Mouse (Mus musculus): ENCODE data around the gene Cd6. TPM values are rescaled to one million over a fixed set of nuclear protein-coding genes. Genes with fewer than 3 reads are reported as not detected.

Cd6 gene
- polyA plus RNA-seq, 1 experiment from 2014 or later, result 0.04 TPM

GRCm38 (mm10) chr19:10824061-10824460 lies 5.8 kb downstream of the Cd6 start:
- Histone ChIP-seq H3K9me3 (replicated peaks; ENCODE audit: control insufficient read depth, low read length) (no peaks in the 10 kb centered on the region), H3K27ac (ENCODE audit: low read length) (no peak overlapping the region), H3K4me1 (ENCODE audit: control insufficient read depth, low read depth, low read length) (no peaks in the 10 kb centered on the region), H3K4me2 (ENCODE audit: low read depth, low read length) (no peak overlapping the region), H3K4me3 (ENCODE audit: low read depth, low read length) (no peak overlapping the region), H3K36me3 (ENCODE audit: control insufficient read depth, insufficient read depth) (no peaks in the 10 kb centered on the region), H3K27me3 (ENCODE audit: control insufficient read depth, insufficient read depth, low read depth, low read length) (no peaks in the 10 kb centered on the region), H3K9ac (ENCODE audit: low read depth, low read length) (no peak overlapping the region)
- 54% methylated on average over 7 of the region's 7 CpGs for WGBS (ENCODE audit: insufficient replicate concordance)
- peak; percentile 68 for ATAC-seq (ENCODE audit: low read depth)

GRCm38 (mm10) chr19:10822534-10822933 lies 7.3 kb downstream of the Cd6 start:
- H3K9me3 ChIP-seq (replicated peaks; ENCODE audit: control insufficient read depth, low read length), result no peaks in the 10 kb centered on the region
- H3K4me3 ChIP-seq (ENCODE audit: low read depth, low read length), result no peak overlapping the region
- no peak overlapping the region for H3K27ac ChIP-seq (ENCODE audit: low read length)
- H3K4me1 ChIP-seq (ENCODE audit: control insufficient read depth, low read depth, low read length), result no peaks in the 10 kb centered on the region
- H3K36me3 ChIP-seq (ENCODE audit: control insufficient read depth, insufficient read depth), result no peaks in the 10 kb centered on the region
- 73% methylated on average over 4 of the region's 4 CpGs for WGBS (ENCODE audit: insufficient replicate concordance)
- no peaks in the 10 kb centered on the region for H3K27me3 ChIP-seq (ENCODE audit: control insufficient read depth, insufficient read depth, low read depth, low read length)
- ATAC-seq (ENCODE audit: low read depth), result peak; percentile 47; the same call in 1 of the 2 replicates
- H3K4me2 ChIP-seq (ENCODE audit: low read depth, low read length), result no peak overlapping the region
- no peak overlapping the region for H3K9ac ChIP-seq (ENCODE audit: low read depth, low read length)

GRCm38 (mm10) chr19:10821319-10821718 lies 8.5 kb downstream of the Cd6 start:
- H3K4me3 ChIP-seq (ENCODE audit: low read depth, low read length), result no peak overlapping the region
- no peak for ATAC-seq (ENCODE audit: low read depth)
- H3K27ac ChIP-seq (ENCODE audit: low read length), result no peak overlapping the region
- no peak overlapping the region for H3K4me2 ChIP-seq (ENCODE audit: low read depth, low read length)
- H3K9me3 ChIP-seq (replicated peaks; ENCODE audit: control insufficient read depth, low read length), result no peaks in the 10 kb centered on the region
- WGBS (ENCODE audit: insufficient replicate concordance), result 44% methylated on average over 7 of the region's 7 CpGs
- H3K36me3 ChIP-seq (ENCODE audit: control insufficient read depth, insufficient read depth), result no peaks in the 10 kb centered on the region
- no peaks in the 10 kb centered on the region for H3K4me1 ChIP-seq (ENCODE audit: control insufficient read depth, low read depth, low read length)
- H3K9ac ChIP-seq (ENCODE audit: low read depth, low read length), result no peak overlapping the region
- no peaks in the 10 kb centered on the region for H3K27me3 ChIP-seq (ENCODE audit: control insufficient read depth, insufficient read depth, low read depth, low read length)

- no peak overlapping the region for H3K9ac ChIP-seq (ENCODE audit: low read depth, low read length)
- 31% methylated on average over 17 of the region's 17 CpGs for WGBS (ENCODE audit: insufficient replicate concordance)
- no peak overlapping the region for H3K4me3 ChIP-seq (ENCODE audit: low read depth, low read length)
- no peaks in the 10 kb centered on the region for H3K9me3 ChIP-seq (replicated peaks; ENCODE audit: control insufficient read depth, low read length)
- H3K4me1 ChIP-seq (ENCODE audit: control insufficient read depth, low read depth, low read length), result no peaks in the 10 kb centered on the region
- no peaks in the 10 kb centered on the region for H3K36me3 ChIP-seq (ENCODE audit: control insufficient read depth, insufficient read depth)
- H3K4me2 ChIP-seq (ENCODE audit: low read depth, low read length), result no peak overlapping the region
- H3K27me3 ChIP-seq (ENCODE audit: control insufficient read depth, insufficient read depth, low read depth, low read length), result no peaks in the 10 kb centered on the region
- no peak for ATAC-seq (ENCODE audit: low read depth)
- no peak overlapping the region for H3K27ac ChIP-seq (ENCODE audit: low read length)
Measured at GRCm38 (mm10) chr19:10818217-10818946, 11.5 kb downstream of the Cd6 start.

- H3K9me3 ChIP-seq (replicated peaks; ENCODE audit: control insufficient read depth, low read length), result no peaks in the 10 kb centered on the region
- H3K27me3 ChIP-seq (ENCODE audit: control insufficient read depth, insufficient read depth, low read depth, low read length), result no peaks in the 10 kb centered on the region
- 33% methylated on average over 2 of the region's 2 CpGs for WGBS (ENCODE audit: insufficient replicate concordance)
- no peak overlapping the region for H3K4me3 ChIP-seq (ENCODE audit: low read depth, low read length)
- no peaks in the 10 kb centered on the region for H3K4me1 ChIP-seq (ENCODE audit: control insufficient read depth, low read depth, low read length)
- no peak overlapping the region for H3K9ac ChIP-seq (ENCODE audit: low read depth, low read length)
- H3K4me2 ChIP-seq (ENCODE audit: low read depth, low read length), result no peak overlapping the region
- ATAC-seq (ENCODE audit: low read depth), result no peak
- H3K36me3 ChIP-seq (ENCODE audit: control insufficient read depth, insufficient read depth), result no peaks in the 10 kb centered on the region
- H3K27ac ChIP-seq (ENCODE audit: low read length), result no peak overlapping the region
Measured at GRCm38 (mm10) chr19:10816462-10816861, 13.4 kb downstream of the Cd6 start.

- WGBS (ENCODE audit: insufficient replicate concordance), result 61% methylated on average over 6 of the region's 6 CpGs
- Histone ChIP-seq H3K36me3 (ENCODE audit: control insufficient read depth, insufficient read depth) (no peaks in the 10 kb centered on the region), H3K27me3 (ENCODE audit: control insufficient read depth, insufficient read depth, low read depth, low read length) (no peaks in the 10 kb centered on the region)
Measured at GRCm38 (mm10) chr19:10815871-10816270, 14.0 kb downstream of the Cd6 start.

DNA sequence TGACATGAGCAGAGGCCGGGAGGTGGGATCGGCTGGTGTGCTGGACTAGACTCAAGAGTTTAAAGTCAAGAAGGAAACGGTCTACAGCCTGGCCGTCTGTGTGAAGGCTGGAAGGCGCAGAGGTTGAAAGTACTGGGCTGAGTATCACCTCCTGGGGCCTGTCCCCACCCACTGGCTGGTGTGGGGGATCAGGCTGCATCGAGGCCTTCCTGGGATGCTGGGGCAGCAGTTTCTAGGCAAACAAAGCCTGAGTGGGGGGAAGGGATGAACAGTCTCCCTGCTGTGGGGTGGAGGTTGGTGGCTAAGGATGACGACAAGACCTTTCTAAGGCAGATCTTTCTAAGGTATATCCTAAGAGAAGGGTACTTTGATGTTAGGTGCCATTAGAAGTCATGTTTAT lies 16.0 kb downstream of the Cd6 start:
- Histone ChIP-seq H3K27ac (ENCODE audit: low read length) (no peak overlapping the region), H3K9ac (ENCODE audit: low read depth, low read length) (no peak overlapping the region), H3K4me3 (ENCODE audit: low read depth, low read length) (no peak overlapping the region), H3K36me3 (ENCODE audit: control insufficient read depth, insufficient read depth) (no peaks in the 10 kb centered on the region), H3K27me3 (ENCODE audit: control insufficient read depth, insufficient read depth, low read depth, low read length) (no peaks in the 10 kb centered on the region), H3K4me2 (ENCODE audit: low read depth, low read length) (no peak overlapping the region), H3K4me1 (ENCODE audit: control insufficient read depth, low read depth, low read length) (no peaks in the 10 kb centered on the region), H3K9me3 (replicated peaks; ENCODE audit: control insufficient read depth, low read length) (no peaks in the 10 kb centered on the region)
- no peak for ATAC-seq (ENCODE audit: low read depth)
- WGBS (ENCODE audit: insufficient replicate concordance), result 58% methylated on average over 7 of the region's 7 CpGs

More at GRCm38 (mm10) chr19:10815871-10816270, 14.0 kb downstream of the Cd6 start:
- no peak overlapping the region for H3K27ac ChIP-seq (ENCODE audit: low read length)
- H3K4me3 ChIP-seq (ENCODE audit: low read depth, low read length), result no peak overlapping the region
- no peak overlapping the region for H3K9ac ChIP-seq (ENCODE audit: low read depth, low read length)
- H3K9me3 ChIP-seq (replicated peaks; ENCODE audit: control insufficient read depth, low read length), result no peaks in the 10 kb centered on the region
- no peaks in the 10 kb centered on the region for H3K4me1 ChIP-seq (ENCODE audit: control insufficient read depth, low read depth, low read length)
- H3K4me2 ChIP-seq (ENCODE audit: low read depth, low read length), result no peak overlapping the region
- no peak for ATAC-seq (ENCODE audit: low read depth)

- WGBS (ENCODE audit: insufficient replicate concordance), result 67% methylated on average over 5 of the region's 5 CpGs
- Histone ChIP-seq H3K36me3 (ENCODE audit: control insufficient read depth, insufficient read depth) (no peaks in the 10 kb centered on the region), H3K9ac (ENCODE audit: low read depth, low read length) (no peak overlapping the region), H3K4me1 (ENCODE audit: control insufficient read depth, low read depth, low read length) (no peaks in the 10 kb centered on the region), H3K9me3 (replicated peaks; ENCODE audit: control insufficient read depth, low read length) (no peaks in the 10 kb centered on the region), H3K4me2 (ENCODE audit: low read depth, low read length) (no peak overlapping the region), H3K27ac (ENCODE audit: low read length) (no peak overlapping the region), H3K27me3 (ENCODE audit: control insufficient read depth, insufficient read depth, low read depth, low read length) (no peaks in the 10 kb centered on the region), H3K4me3 (ENCODE audit: low read depth, low read length) (no peak overlapping the region)
- ATAC-seq (ENCODE audit: low read depth), result no peak
Measured at GRCm38 (mm10) chr19:10813039-10813438, 16.8 kb downstream of the Cd6 start.

DNA sequence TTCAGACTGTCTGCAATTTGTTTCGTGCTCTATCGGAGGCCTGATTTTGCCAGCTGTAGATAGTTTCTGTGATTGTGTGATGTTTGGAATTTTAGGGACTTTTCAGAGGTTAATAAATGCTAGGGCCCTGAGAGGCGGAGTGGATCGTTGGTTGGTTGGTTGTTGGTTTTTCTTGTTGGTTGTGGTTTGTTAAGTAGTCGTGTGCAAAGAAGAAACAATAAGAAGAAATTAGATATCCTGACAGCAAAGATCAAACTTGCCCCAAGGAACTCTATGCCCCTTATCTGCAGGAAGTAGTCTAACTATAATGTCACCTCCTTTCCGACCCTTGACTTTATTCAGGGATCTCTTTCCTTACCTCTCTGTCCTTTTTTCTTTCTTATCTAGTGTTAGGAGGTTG lies 18.4 kb downstream of the Cd6 start:
- H3K27me3 ChIP-seq (ENCODE audit: control insufficient read depth, insufficient read depth, low read depth, low read length), result no peaks in the 10 kb centered on the region
- no peaks in the 10 kb centered on the region for H3K4me1 ChIP-seq (ENCODE audit: control insufficient read depth, low read depth, low read length)
- H3K36me3 ChIP-seq (ENCODE audit: control insufficient read depth, insufficient read depth), result no peaks in the 10 kb centered on the region
- H3K4me2 ChIP-seq (ENCODE audit: low read depth, low read length), result no peak overlapping the region
- H3K9me3 ChIP-seq (replicated peaks; ENCODE audit: control insufficient read depth, low read length), result no peaks in the 10 kb centered on the region
- no peak overlapping the region for H3K27ac ChIP-seq (ENCODE audit: low read length)
- 36% methylated on average over 6 of the region's 6 CpGs for WGBS (ENCODE audit: insufficient replicate concordance)
- no peak overlapping the region for H3K9ac ChIP-seq (ENCODE audit: low read depth, low read length)
- ATAC-seq (ENCODE audit: low read depth), result no peak
- H3K4me3 ChIP-seq (ENCODE audit: low read depth, low read length), result no peak overlapping the region

Data from liver, embryonic 16.5 days (tissue).